Mouse (Mus musculus): Measurements from ENCODE around the gene Trim38. TPM values are rescaled to one million over a fixed set of nuclear protein-coding genes. Genes with fewer than 3 reads are reported as not detected.
A peak's percentile ranks its signal among the peaks of the same experiment; 100 is the strongest.

Gene Trim38
- polyA plus RNA-seq, 1 experiment = not detected

DNA sequence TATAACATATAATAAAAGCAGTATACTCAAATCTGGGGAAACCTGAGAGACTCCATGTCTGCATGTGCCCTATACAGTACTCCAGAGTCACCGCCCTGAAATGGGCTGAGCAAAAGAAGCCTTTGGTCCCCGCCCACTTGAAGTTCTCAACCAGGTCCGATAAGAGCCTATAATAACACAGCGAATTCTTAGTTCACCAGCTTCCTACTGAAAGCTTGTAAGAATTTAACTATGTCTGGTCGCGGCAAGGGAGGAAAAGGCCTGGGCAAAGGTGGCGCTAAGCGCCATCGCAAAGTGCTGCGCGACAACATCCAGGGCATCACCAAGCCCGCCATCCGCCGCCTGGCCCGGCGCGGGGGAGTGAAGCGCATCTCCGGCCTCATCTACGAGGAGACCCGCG lies 12.9 kb upstream of the Trim38 start, which contains the start of gene Hist1h4b:
Gene Hist1h4b (plus strand): TSS at position 224 of the 400 bp plus-strand sequence.
- peak within 1 kb of the TSS; percentile 28 for H3K4me3 ChIP-seq (ENCODE audit: control insufficient read depth, insufficient read depth, low read length)
- H3K4me1 ChIP-seq (replicated peaks; ENCODE audit: control insufficient read depth, insufficient read depth, low read length) = peaks cover 3% of the 10 kb centered on the region
- peak; percentile 92 for DNase-seq
- peak within 1 kb of the TSS; percentile 66 for H3K27ac ChIP-seq (ENCODE audit: control insufficient read depth, insufficient read depth, low read length)
- H3K36me3 ChIP-seq (ENCODE audit: control insufficient read depth, insufficient read depth, low read length) = no peaks in the 10 kb centered on the region
- no peaks in the 10 kb centered on the region for H3K27me3 ChIP-seq (ENCODE audit: control insufficient read depth, insufficient read depth, low read length)
- under 1% methylated on average over 22 of the region's 22 CpGs for WGBS
- TF ChIP-seq POLR2A (IDR thresholded peaks at IDR 0.05; ENCODE audit: control insufficient read depth, extremely low read depth, insufficient read depth, low read length, poor library complexity) (peak; percentile 86), CTCF (IDR thresholded peaks at IDR 0.05; ENCODE audit: borderline replicate concordance, control insufficient read depth, extremely low read depth, insufficient read depth, low read length, poor library complexity) (no peak)

DNA sequence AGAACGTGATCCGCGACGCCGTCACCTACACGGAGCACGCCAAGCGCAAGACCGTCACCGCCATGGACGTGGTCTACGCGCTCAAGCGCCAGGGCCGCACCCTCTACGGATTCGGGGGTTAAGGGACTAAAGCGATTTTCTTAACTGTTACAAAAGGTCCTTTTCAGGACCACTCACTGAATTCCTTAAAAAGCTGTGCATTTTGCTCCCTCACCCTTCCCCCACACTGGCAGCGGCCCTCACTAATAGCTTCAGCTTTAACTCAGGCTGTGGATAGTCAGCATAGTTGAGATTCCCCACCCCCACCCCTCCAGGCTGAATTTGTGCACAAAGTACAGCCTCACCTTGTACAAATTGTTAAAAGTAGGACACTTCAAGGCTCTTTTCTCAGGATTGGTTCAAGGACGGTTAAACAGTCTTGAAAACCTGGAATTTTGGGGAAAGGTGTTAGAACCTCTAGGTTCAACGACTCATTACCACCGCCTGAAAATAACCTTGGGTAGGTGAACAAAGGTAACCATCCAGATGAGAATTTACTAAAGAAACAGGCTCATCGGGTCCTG lies 12.4 kb upstream of the Trim38 start:
- Histone ChIP-seq H3K27ac (ENCODE audit: control insufficient read depth, insufficient read depth, low read length) (peak overlapping the region; percentile 66), H3K4me3 (ENCODE audit: control insufficient read depth, insufficient read depth, low read length) (peak overlapping the region; percentile 28), H3K4me1 (replicated peaks; ENCODE audit: control insufficient read depth, insufficient read depth, low read length) (peaks cover 3% of the 10 kb centered on the region), H3K27me3 (ENCODE audit: control insufficient read depth, insufficient read depth, low read length) (no peaks in the 10 kb centered on the region), H3K36me3 (ENCODE audit: control insufficient read depth, insufficient read depth, low read length) (no peaks in the 10 kb centered on the region)
- WGBS = 2% methylated on average over 20 of the region's 23 CpGs
- no peak for DNase-seq
- TF ChIP-seq CTCF (IDR thresholded peaks at IDR 0.05; ENCODE audit: borderline replicate concordance, control insufficient read depth, extremely low read depth, insufficient read depth, low read length, poor library complexity) (no peak), POLR2A (IDR thresholded peaks at IDR 0.05; ENCODE audit: control insufficient read depth, extremely low read depth, insufficient read depth, low read length, poor library complexity) (no peak)

DNA sequence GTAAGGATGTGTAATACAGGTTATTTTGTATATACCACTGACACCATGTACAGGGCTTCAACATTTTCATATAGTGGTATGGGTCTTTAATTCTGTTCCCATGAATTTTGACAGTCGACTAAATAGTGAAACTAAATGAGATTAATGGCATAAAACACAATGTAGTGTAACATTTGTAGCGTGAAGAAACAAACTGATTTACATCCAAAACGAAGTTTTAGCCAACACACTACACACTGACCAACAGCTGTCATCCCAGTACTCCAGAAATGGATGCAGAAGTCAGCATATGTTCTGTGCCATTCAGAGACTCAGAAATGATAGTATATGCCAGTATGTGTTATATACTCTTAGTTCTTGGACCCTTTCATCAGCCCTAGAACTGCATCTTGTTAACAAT lies 11.8 kb upstream of the Trim38 start:
- Histone ChIP-seq H3K36me3 (ENCODE audit: control insufficient read depth, insufficient read depth, low read length) (no peaks in the 10 kb centered on the region), H3K27me3 (ENCODE audit: control insufficient read depth, insufficient read depth, low read length) (no peaks in the 10 kb centered on the region), H3K4me1 (replicated peaks; ENCODE audit: control insufficient read depth, insufficient read depth, low read length) (peaks cover 3% of the 10 kb centered on the region), H3K4me3 (ENCODE audit: control insufficient read depth, insufficient read depth, low read length) (no peak overlapping the region), H3K27ac (ENCODE audit: control insufficient read depth, insufficient read depth, low read length) (no peak overlapping the region)
- TF ChIP-seq POLR2A (IDR thresholded peaks at IDR 0.05; ENCODE audit: control insufficient read depth, extremely low read depth, insufficient read depth, low read length, poor library complexity) (no peak), CTCF (IDR thresholded peaks at IDR 0.05; ENCODE audit: borderline replicate concordance, control insufficient read depth, extremely low read depth, insufficient read depth, low read length, poor library complexity) (no peak)
- 51% methylated on average over 3 of the region's 3 CpGs for WGBS
- no peak for DNase-seq

DNA sequence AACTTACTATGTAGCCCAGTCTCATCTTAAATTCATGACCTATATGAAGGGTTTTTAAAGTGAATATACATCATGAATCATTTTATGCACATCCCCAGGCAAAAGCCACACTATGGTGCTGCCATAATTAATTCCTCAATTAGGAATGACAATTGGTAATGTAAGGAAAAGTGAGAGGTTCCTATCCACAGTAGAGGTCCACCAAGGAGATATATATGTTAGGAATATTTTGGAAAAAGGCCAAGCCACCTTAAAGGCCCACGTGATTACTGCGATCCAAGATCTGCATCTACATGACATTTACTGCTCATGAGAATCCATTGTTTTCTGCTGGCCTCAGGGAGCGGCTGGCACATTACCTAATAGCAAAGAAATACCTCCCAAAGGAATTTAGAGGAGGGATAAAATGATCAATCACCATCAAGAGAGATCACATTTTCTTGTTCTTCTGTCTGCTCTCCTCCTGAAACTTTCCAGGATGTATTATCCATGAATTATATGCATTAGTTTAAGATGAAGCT lies 10.4 kb upstream of the Trim38 start:
- WGBS = 93% methylated on average over 3 of the region's 3 CpGs
- no peak for TF ChIP-seq CTCF (IDR thresholded peaks at IDR 0.05; ENCODE audit: borderline replicate concordance, control insufficient read depth, extremely low read depth, insufficient read depth, low read length, poor library complexity)
- TF ChIP-seq POLR2A (IDR thresholded peaks at IDR 0.05; ENCODE audit: control insufficient read depth, extremely low read depth, insufficient read depth, low read length, poor library complexity) = no peak
- peaks cover 8% of the 10 kb centered on the region for H3K4me1 ChIP-seq (replicated peaks; ENCODE audit: control insufficient read depth, insufficient read depth, low read length)
- no peak overlapping the region for H3K27ac ChIP-seq (ENCODE audit: control insufficient read depth, insufficient read depth, low read length)
- H3K36me3 ChIP-seq (ENCODE audit: control insufficient read depth, insufficient read depth, low read length) = no peaks in the 10 kb centered on the region
- H3K4me3 ChIP-seq (ENCODE audit: control insufficient read depth, insufficient read depth, low read length) = no peak overlapping the region
- no peaks in the 10 kb centered on the region for H3K27me3 ChIP-seq (ENCODE audit: control insufficient read depth, insufficient read depth, low read length)
- DNase-seq = no peak

DNA sequence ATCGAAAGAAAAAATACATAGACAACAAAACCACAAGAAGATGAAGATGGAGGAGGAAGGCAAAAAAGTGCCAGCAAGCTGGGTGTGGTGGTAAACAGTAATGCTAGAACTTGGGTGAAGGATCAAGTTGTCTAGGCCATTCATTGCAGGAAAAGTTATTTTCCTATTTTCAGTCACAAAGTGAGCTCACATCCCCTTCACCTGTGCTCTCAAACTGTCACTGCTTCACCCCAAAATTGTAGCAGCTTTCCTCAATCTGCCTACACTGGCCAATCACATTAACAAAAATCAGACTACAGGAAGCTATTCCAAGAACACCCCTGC lies 9.8 kb upstream of the Trim38 start:
- peak; percentile 39 for DNase-seq
- no peaks in the 10 kb centered on the region for H3K27me3 ChIP-seq (ENCODE audit: control insufficient read depth, insufficient read depth, low read length)
- TF ChIP-seq CTCF (IDR thresholded peaks at IDR 0.05; ENCODE audit: borderline replicate concordance, control insufficient read depth, extremely low read depth, insufficient read depth, low read length, poor library complexity) (no peak), POLR2A (IDR thresholded peaks at IDR 0.05; ENCODE audit: control insufficient read depth, extremely low read depth, insufficient read depth, low read length, poor library complexity) (no peak)
- peaks cover 11% of the 10 kb centered on the region for H3K4me1 ChIP-seq (replicated peaks; ENCODE audit: control insufficient read depth, insufficient read depth, low read length)
- H3K27ac ChIP-seq (ENCODE audit: control insufficient read depth, insufficient read depth, low read length) = no peak overlapping the region; the same call in 1 of the 2 replicates
- WGBS = 27% methylated on average over 1 of the region's 1 CpGs
- no peak overlapping the region for H3K4me3 ChIP-seq (ENCODE audit: control insufficient read depth, insufficient read depth, low read length)
- no peaks in the 10 kb centered on the region for H3K36me3 ChIP-seq (ENCODE audit: control insufficient read depth, insufficient read depth, low read length)

DNA sequence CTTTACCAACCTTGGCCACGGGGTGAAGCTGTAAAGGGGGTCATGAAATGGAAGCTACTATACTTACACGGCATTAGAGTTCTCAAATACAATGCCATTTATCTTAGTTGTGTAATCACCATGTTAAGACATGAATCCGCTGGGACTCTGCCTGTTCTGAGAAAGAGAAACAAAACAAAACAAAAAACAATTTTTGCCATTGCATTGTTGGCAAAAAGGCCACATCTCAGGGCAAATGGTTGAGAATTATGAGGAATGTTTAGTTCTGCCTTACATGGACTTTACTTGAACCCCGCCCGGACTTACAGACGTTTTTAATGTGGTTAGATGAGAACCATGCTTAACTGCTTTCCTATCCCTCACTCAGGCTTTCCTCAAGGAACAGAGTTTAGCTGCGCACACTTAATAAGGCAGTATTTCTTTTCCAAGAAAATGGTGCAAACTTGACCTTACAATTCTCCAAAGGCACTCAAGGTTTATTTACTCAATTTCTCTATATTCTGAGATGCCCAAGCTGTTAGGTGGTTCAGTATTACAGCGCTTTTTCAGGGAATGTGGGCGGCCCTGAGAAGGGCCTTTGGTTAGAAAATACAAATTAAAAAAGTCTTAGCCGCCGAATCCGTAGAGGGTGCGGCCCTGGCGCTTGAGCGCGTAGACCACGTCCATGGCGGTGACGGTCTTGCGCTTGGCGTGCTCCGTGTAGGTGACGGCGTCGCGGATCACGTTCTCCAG lies 9.3 kb upstream of the Trim38 start:
- peaks cover 12% of the 10 kb centered on the region for H3K4me1 ChIP-seq (replicated peaks; ENCODE audit: control insufficient read depth, insufficient read depth, low read length)
- 1% methylated on average over 22 of the region's 27 CpGs for WGBS

More for the DNA sequence above, 9.3 kb upstream of the Trim38 start:
- DNase-seq = no peak
- peak overlapping the region; percentile 40 for H3K4me3 ChIP-seq (ENCODE audit: control insufficient read depth, insufficient read depth, low read length)
- H3K36me3 ChIP-seq (ENCODE audit: control insufficient read depth, insufficient read depth, low read length) = no peaks in the 10 kb centered on the region
- no peak for TF ChIP-seq CTCF (IDR thresholded peaks at IDR 0.05; ENCODE audit: borderline replicate concordance, control insufficient read depth, extremely low read depth, insufficient read depth, low read length, poor library complexity)
- TF ChIP-seq POLR2A (IDR thresholded peaks at IDR 0.05; ENCODE audit: control insufficient read depth, extremely low read depth, insufficient read depth, low read length, poor library complexity) = no peak
- peak overlapping the region; percentile 78 for H3K27ac ChIP-seq (ENCODE audit: control insufficient read depth, insufficient read depth, low read length)
- H3K27me3 ChIP-seq (ENCODE audit: control insufficient read depth, insufficient read depth, low read length) = no peaks in the 10 kb centered on the region

All from thymus, adult 2 months (tissue).